Mouse (Mus musculus) hindbrain, embryonic 11.5 days (tissue): ENCODE data around the gene Lbhd2. TPM values are rescaled to one million over a fixed set of nuclear protein-coding genes. Genes with fewer than 3 reads are reported as not detected.

Experiments
- ATAC-seq: fragments of 200-750 bp; cut with Nextera tagmentation; 2 replicates; pipeline ENCODE4 v1.8.0; 2017; ENCODE audit warnings: mild to moderate bottlenecking, moderate TSS enrichment, moderate library complexity; ENCODE audit not compliant: low FRiP score
- DNase-seq: peaks from one replicate; pipeline ENCODE4 v3.0.0-alpha.2; 2015; ENCODE audit warnings: low spot score
- H3K27ac ChIP-seq: fragments of 300-500 bp; sonication (generic); 2 replicates; pipeline ENCODE4 v1.5.1; 2014; ENCODE audit warnings: mild to moderate bottlenecking, low read depth, low read length
- H3K27me3 ChIP-seq: fragments of 300-500 bp; sonication (generic); 2 replicates; pipeline ENCODE4 v1.6.1; 2014; ENCODE audit warnings: mild to moderate bottlenecking, low read length, moderate library complexity, mixed read lengths; ENCODE audit not compliant: control insufficient read depth, insufficient read depth
- H3K36me3 ChIP-seq: fragments of 300-500 bp; sonication (generic); 2 replicates; pipeline ENCODE4 v1.6.1; 2014; ENCODE audit warnings: mild to moderate bottlenecking, low read length, moderate library complexity, mixed read lengths; ENCODE audit not compliant: control insufficient read depth, insufficient read depth
- H3K4me1 ChIP-seq: fragments of 300-500 bp; sonication (generic); replicated peaks from 2 replicates; pipeline ENCODE4 v1.6.1; 2014; ENCODE audit warnings: low read length, mixed read lengths; ENCODE audit not compliant: control insufficient read depth, insufficient read depth
- H3K4me2 ChIP-seq: fragments of 300-500 bp; sonication (generic); replicated peaks from 2 replicates; pipeline ENCODE4 v1.6.1; 2014; ENCODE audit warnings: mild to moderate bottlenecking, low read depth, low read length
- H3K4me3 ChIP-seq: fragments of 300-500 bp; sonication (generic); 2 replicates; pipeline ENCODE4 v1.5.1; 2014; ENCODE audit warnings: low read depth, low read length
- H3K9ac ChIP-seq: fragments of 300-500 bp; sonication (generic); 2 replicates; pipeline ENCODE4 v1.6.1; 2014; ENCODE audit warnings: low read depth, low read length
- H3K9me3 ChIP-seq: fragments of 300-500 bp; sonication (generic); 2 replicates; pipeline ENCODE4 v1.6.1; 2016; ENCODE audit warnings: low read length; ENCODE audit not compliant: control insufficient read depth
- WGBS: fragments of 180-500 bp; shearing (Covaris S2); extraction: QIAGEN DNeasy Blood & Tissue Kit; methylation state at CpG from one replicate; pipeline ENCODE4 v1.1.7; 2014; 5-methylcytosine and 5-hydroxymethylcytosine counted together
- polyA plus RNA-seq: library from polyadenylated mRNA; unstranded; fragments of >200 nt; fragmentation: Nextera tagmentation; extraction: Ambion mirVana; gene quantifications from 2 replicates; pipeline ENCODE4 v1.2.1, GENCODE M21; 2014

The Lbhd2 gene
- polyA plus RNA-seq, 1 experiment from 2014 or later: not detected

DNA sequence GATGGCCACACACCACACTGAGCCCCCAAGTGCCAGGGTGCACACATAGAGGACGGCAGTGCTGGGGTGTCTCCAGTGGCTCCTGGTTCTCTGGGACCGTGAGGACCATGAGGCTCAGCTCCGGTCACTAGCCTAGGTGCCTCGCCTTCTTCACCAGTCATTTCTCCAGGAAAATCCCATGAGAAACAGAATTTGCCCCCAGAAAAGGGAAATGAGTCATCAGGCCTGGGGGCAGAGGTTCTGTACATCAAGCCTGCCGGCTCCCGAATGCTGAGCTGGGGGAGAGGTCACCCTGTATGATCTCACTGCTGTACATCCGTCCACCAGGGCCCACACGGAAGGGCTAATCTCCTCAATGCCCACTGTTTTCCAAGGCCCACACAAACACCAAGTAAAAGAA is 49.3 kb downstream of the Lbhd2 start:
- H3K4me1 ChIP-seq: no peaks in the 10 kb centered on the region

DNA sequence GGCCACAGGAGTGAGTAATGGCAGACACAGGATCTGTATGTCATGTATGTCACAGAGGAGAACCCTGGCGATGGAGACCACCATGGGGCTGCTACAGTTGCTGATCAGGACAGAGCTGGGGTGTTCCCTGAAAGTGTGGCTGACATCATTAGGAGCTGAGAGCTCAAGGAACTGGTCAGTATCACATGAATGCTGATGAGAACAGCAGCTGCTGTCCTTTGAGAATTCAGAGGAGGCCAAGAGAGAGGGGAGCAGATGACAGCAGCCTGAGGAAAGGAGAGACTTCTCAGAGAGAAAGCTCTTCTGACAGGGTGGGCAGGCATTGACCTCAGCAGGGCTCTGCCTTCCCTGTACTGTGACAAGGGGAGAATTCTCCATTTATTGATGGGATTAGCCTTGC is 51.1 kb downstream of the Lbhd2 start:
- no peak for DNase-seq
- Histone ChIP-seq H3K4me3 (no peak overlapping the region), H3K4me2 (no peak overlapping the region), H3K4me1 (no peaks in the 10 kb centered on the region), H3K27me3 (no peaks in the 10 kb centered on the region; the same call in 1 of the 2 replicates), H3K27ac (no peak overlapping the region), H3K9me3 (no peaks in the 10 kb centered on the region), H3K36me3 (no peaks in the 10 kb centered on the region), H3K9ac (no peak overlapping the region)
- ATAC-seq: no peak
- 92% methylated on average over 1 of the region's 1 CpGs for WGBS

More for the DNA sequence above, 49.3 kb downstream of the Lbhd2 start:
- Histone ChIP-seq H3K4me2 (no peak overlapping the region), H3K4me3 (no peak overlapping the region), H3K36me3 (no peaks in the 10 kb centered on the region), H3K9me3 (no peaks in the 10 kb centered on the region), H3K27me3 (peaks cover 10% of the 10 kb centered on the region), H3K27ac (no peak overlapping the region), H3K9ac (no peak overlapping the region)
- DNase-seq: no peak
- ATAC-seq: no peak
- WGBS: 59% methylated on average over 8 of the region's 8 CpGs

Other genes starting within 250 kb of the Lbhd2 start
- gene Traf3, start 240.4 kb upstream of the Lbhd2 start, polyA plus RNA-seq: 11.4 and 16.2 TPM in 2 replicates
- gene 4930595D18Rik, start 222.3 kb upstream of the Lbhd2 start, polyA plus RNA-seq: not detected in 2 replicates
- gene Amn, start 135.7 kb upstream of the Lbhd2 start, polyA plus RNA-seq: 0.76 TPM in 1 of 2 replicates, not detected in the other
- gene Cdc42bpb, start 29.1 kb upstream of the Lbhd2 start, polyA plus RNA-seq: 28.6 and 31.9 TPM in 2 replicates
- 3.5 and 3.8 TPM in 2 replicates for gene Exoc3l4, start 10.2 kb downstream of the Lbhd2 start, polyA plus RNA-seq
- 1.9 and 2.0 TPM in 2 replicates for gene Tnfaip2, start 35.7 kb downstream of the Lbhd2 start, polyA plus RNA-seq
- 8.9 and 10.1 TPM in 2 replicates for gene Gm266, start 79.0 kb downstream of the Lbhd2 start, polyA plus RNA-seq
- gene Eif5, start 131.2 kb downstream of the Lbhd2 start, polyA plus RNA-seq: 695 and 707 TPM in 2 replicates
- gene Mark3, start 167.7 kb downstream of the Lbhd2 start, polyA plus RNA-seq: 76.6 and 76.8 TPM in 2 replicates